Mouse (Mus musculus): ENCODE results near the gene Padi3.

Padi3 gene

DNA sequence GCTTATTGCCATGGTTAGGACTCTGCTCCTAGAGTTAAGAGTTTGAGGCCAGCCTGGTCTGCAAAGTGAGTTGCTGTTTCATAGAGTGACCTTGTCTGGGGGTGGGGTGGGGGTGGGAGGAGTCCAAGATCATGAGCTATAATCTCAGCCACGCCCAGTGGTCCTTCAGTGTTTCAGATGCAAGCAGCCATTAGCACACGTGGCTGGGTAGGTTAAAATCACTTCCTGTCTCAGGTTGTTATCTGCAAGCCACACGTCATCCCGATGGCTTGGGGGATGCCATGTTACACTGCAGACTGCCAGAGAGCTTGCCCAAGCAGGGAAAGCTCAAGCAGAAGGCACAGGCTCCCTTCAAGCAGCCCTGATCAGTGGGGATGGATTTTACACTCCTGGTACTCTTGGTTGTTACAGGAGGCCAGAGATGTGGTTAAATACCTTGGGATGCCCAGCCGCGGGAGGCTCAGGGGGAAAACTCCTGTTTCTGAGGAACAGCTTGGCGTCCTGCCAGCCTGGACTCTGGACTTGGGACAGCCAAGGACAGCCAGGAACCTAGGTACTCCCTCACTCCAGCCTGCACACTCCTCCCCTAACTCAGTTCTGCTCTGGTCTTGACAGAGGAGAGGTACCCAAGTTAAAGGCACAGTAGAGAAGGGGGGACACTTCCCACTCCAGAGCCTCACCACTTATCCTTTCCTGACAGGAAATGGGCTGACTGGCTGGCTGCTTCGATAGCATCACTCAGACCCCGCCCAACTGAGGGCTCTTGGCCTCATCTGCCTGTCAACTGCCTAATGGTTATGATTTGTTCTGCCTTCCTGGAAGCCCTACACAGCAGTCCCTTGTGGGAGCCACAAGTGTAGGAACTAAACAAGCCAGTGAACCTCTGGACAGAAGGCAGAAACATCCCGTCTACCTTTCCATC is 5.8 kb upstream of the Padi3 start:
- DNase-seq (ENCODE audit: low spot score in 2 of 2) = no peak

DNA sequence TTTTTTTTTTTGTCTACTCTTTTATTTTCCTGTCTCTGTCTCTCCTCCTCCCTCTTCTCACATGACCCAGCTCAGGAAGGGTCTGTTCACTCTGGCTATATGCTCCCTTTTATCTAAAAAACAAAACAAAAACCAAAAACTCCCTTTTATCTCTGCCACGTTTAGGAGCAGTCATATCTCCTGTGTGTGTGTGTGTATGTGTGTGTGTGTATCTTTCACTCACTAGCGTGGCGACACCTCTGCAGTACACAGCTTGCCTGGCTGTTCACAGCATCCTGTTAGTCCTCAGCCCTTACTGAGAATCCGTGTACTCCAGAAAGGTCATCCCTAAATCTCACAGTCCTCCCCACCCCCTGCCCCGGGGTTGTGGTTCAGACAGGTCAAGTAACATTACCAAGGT is 5.0 kb upstream of the Padi3 start:
- no peak for DNase-seq (ENCODE audit: low spot score in 2 of 2)

DNA sequence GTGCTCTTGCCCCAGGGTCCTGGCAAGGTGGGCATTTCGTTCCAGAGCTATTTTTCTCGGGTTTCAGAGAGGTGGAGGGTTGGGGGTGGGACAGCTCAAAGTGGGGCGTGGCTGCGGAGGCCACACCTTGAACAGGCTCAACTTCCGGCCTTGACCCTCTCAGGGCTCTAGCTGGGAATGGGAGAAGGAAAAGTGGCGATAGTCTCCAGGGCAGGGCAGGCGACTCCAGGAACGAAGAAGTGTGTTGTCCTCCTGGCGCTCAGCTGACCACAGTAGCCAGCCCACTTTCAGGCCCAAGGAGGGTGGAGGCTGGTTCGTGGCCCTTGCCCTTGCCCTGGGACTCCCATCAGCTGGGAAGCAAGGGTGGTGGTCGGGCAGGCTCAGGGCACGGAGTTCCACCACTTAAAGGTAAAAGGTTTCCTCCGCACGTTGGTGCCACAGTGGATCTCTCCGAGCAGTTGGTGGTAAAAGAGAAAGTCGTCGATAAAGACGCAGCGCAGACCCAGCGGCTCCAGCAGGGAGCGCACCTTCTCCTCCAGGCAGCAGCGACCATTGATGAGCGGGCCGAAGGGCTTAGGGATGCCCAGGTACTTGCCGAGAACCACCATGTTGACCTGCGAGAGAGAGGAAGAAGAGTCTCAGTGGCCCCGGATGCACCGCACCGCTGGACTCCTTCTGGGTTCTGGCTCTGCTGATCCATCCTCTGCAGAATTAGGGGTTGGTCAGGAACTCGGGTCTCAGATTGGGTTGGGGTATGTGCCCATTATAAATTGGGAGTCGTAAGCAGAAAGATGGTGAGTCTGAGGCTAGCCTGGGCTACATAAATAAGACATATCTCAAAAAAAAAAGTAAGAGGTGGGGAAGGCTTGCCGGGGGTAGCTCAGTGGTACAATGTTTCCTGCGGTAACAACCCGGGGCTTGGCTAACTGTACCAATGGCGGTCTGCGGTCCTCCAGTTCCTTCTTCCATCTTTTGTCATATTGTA is 4.1 kb upstream of the Padi3 start:
- peak; percentile 51 to 52 for DNase-seq (ENCODE audit: low spot score in 2 of 2)

DNA sequence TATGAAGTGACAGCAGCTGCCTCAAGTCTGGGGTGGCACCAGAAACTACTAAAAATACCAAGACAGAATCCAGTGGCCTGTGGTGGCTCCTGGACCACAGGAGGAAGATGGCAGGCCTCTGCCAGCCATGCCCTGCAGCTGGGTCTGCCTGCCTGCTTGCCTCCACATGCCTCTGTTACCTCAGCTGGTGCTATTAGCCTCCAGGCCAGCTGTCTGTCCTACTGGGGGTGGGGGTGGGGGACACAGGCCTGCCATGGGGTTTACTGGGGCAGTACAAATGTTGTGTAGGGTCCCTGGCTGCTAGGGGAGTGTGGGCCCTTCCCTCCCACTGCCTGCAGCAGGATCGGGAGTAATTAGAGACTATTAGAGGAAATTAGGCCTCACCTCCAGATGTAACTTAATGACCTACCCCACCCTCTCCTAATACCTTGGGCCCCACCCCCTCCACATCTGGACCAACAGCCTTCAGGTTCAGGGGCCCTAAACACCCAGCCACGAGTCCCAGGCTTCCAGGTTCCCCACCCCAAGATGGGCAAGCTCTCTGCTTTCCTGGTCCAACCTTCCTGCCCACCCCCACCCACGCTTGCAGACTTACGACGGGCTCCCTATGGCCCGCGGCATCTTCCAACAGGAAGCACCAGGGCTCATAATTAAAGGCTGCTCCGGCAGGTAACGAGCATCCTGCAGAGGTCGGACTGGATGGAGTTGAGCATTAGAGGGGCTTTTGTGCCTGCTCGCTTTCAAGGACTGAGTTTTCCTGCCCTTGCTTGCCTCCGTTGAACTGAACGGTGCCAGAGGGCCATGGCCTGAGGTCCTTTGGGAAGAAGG is 3.1 kb upstream of the Padi3 start:
- DNase-seq (ENCODE audit: low spot score in 2 of 2) = no peak

DNA sequence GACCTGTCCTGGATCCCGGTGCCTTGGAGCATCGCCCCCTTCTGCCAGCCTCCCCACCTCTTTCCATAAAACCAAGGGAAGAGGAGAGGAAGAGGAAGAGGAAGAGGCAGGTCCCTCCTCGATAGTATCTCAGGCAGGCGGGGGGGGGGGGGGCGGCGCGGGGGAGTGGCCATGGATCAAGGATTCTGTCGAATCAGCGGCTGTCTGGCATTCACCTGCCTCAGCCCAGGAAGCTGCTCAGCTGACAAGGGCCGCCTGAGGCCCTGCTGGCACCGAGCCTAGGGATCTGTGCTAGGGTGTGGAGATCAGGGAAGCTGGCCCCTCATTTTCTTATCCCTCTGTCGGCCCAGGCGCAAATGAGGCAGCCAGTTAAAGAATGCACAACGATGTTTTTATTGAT is 2.2 kb upstream of the Padi3 start:
- no peak for DNase-seq (ENCODE audit: low spot score in 2 of 2)

DNA sequence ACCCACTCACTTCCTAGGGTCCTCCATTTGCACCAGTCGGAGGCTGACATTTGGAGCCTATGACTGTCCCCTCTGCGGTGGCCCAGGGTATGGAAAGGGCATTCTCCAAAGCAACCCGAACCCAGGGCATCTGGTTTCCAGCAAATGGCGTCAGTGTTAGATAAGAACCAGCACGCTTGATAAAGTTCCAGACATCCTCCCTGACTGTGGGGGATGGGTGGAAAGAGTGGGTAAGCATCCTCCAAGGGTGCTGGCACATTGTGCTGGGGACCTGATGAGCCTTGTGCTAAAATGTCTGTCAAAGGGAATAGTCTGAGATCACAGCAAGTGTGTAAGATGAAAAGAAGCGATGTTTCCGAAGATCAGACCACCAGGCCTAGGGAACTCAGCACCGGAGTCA is 1.7 kb upstream of the Padi3 start:
- no peak for DNase-seq (ENCODE audit: low spot score in 2 of 2)

DNA sequence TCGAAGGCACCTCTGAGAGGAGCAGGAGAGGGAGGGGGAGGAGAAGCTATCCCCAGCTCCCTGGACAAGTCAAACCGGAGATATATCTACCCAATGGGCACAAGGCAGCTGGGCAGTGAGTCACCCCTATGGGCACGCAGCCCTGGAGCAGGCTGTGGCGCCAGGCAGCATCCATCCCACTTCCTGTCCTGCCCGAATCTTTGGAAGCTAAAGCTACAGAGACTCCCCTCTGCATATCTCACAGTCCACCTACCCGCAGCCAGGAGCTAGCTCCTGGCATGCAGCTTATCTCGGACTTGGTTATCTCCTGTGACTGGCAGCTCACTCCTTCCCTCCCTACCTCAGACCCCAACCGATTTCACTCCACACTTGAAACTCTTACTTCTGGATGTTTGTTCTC is 1.3 kb downstream of the Padi3 start:
- no peak for DNase-seq (ENCODE audit: low spot score in 2 of 2)

DNA sequence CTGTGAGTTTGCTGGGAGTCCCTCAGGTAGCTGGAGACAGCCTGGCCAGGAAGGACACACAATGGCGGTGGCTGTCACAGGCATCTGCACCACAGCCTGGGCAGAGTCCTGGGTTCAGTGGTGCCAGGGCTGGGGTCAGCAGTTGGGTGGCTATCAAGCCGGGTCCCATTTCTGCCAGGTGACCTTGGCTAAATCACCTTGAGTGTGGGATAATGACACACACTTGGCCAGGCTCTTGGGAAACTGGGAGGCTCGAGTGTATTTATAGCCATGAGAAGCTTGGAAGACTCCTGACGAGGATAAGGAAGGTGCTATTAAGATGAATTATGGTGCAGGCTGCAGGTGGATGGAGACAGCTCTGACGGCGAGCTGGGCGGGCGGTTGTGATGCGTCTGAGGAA is 5.8 kb downstream of the Padi3 start:
- no peak for DNase-seq (ENCODE audit: low spot score in 2 of 2)

DNA sequence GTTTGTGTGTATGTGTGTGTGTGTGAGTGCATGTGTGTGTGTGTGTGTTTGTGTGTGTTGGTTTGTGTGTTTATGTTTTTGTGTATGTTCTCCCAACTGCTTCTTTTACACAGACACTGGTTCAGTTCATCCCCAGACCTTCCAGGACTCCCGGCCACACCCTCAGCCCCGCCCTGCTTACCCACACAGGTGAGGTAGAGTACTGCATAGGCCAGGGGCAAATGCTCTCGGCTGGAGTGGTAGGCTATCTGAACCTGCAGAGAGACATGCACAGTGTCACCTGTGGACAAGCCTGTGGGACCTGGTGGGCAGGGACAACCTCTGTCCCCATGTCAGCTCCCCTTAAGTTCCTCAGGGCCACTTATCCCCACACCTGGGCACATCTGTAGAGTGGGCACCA is 9.1 kb downstream of the Padi3 start:
- DNase-seq (ENCODE audit: low spot score in 2 of 2) = no peak

DNA sequence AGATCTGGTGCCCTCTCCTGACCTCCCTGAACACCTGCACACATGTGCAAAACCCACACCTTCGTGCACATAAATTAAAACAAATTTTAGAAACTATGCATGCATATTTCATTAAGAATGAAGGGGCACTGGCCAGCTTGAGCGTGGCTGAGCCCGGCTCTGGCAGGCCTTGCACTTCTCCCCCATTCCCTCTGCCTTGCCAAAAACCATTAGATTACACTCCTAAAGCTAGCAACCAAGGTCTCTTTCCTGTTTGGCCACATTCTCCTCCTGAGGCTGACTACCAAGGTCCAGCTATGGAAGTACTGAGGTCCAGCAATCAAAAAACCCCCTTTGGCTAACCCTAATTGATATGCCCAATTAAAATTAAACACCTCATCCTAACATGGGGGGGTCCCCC is 13.7 kb downstream of the Padi3 start:
- DNase-seq (ENCODE audit: low spot score in 2 of 2) = no peak

DNA sequence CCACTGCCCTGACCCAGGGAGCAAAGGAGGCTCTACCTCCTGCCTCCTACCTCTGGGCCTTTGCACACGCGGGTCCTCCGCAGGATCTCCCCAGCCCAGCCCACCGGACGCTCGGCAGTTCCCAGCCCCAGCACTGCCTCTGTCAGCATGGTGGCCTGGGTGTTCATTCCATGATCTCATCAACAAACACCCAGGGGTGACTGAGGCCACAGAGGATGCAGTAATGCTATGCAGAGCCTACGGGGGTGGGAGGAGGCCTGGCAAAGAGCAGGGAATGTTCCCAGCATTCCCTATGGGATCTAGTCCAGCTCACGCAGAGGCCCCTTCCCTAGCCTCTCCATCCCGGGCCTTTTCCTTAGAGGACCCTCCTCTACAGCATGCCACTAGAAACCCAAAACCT is 15.8 kb downstream of the Padi3 start:
- no peak for DNase-seq (ENCODE audit: low spot score in 2 of 2)

DNA sequence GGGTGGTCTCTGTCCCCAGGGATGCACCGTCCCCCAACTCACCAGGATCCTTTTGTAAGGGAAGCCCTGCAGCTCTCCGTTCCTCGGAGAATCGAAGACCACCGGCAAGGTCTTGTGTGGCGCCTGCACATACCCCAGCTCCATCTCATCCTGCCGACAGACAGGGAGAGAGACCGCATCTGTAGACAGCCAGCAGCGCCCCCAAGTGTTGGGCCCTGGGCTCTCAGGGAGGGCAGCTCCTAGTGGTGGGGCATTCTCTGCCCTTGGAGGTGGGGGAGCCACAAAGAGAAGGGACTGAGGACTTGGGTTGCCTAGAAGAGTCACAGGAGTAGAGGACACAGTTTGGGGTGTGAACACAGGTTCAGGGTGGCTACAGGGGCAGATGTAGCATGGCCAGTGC is 16.7 kb downstream of the Padi3 start:
- no peak for DNase-seq (ENCODE audit: low spot score in 2 of 2)

DNA sequence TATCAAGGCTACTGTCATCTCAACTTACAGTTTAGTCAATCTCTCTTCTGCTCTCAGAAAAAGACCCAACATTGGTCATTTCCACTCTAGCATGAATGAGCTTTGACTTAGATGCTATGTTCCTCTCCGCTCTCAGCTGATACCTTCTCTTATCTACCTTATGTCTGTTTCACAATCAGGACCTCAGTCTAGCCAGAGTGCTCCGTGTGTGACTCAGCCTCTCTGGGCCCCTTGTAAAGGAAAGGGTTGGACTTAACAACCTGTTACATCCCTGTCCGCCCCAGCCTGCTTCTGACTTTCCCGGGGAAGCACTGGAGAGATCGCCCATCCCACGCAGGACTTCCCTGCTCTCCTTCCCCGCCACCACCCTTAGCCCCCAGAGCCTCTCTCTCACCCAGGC is 17.9 kb downstream of the Padi3 start:
- no peak for DNase-seq (ENCODE audit: low spot score in 2 of 2)

DNA sequence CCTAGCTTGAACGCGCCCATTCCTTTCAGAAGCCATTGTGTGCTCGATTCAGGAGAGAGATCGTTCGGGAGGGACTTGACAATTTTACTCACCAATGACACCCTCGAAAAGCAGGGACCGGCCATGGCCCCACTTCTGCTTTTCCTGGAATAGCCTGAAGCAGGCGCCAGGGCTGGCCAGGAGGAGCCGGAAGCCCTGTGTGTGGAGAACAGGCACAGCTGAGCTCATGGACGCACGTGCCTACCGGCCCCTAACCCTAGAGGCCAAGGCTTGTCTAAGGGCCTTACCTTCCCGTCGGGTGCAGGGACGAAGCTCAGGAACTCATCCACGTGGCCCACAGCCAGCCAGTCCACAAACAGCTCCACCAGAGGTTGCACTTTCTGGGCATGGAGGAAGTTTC is 19.4 kb downstream of the Padi3 start:
- no peak for DNase-seq (ENCODE audit: low spot score in 2 of 2)

DNA sequence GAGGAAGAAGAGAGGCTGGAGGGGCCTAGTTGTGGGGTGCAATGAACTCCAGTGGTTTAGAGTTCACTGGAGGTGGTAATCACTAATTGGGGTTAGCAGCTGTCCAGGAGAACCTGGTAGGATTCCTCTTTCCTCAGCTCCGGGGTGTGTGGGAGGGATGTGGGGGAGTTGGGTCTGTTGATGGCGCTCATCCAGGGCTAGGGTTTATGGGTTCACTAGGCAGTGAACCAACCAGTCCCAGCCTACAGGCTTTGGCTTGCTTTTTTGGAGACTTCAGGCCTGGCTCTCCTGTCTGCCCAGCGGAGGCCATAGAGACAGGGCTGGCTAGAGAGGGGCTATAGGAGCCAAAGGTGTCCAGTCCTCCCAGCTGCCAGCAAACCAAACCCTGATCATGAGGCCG is 20.5 kb downstream of the Padi3 start:
- no peak for DNase-seq (ENCODE audit: low spot score in 2 of 2)

DNA sequence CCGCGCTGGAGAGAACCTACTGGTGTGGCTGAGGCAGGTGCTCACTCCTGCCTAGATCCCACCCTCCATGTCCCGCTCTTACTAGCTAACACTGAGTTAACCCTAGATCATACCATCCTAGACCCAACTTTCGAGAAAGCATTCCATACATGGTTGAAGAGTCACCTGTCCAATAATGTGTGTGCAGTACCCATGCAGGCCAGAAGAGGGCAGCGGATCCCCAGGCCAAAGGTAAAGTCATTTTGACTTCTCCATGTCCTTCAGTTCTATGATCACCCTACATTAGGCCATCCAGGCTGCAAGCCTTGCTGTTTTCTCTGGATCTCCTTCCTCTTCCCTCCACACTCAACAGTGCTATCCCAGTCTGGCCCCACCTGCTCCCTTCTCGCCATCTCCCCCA is 21.5 kb downstream of the Padi3 start:
- DNase-seq (ENCODE audit: low spot score in 2 of 2) = peak; percentile 51 to 66

DNA sequence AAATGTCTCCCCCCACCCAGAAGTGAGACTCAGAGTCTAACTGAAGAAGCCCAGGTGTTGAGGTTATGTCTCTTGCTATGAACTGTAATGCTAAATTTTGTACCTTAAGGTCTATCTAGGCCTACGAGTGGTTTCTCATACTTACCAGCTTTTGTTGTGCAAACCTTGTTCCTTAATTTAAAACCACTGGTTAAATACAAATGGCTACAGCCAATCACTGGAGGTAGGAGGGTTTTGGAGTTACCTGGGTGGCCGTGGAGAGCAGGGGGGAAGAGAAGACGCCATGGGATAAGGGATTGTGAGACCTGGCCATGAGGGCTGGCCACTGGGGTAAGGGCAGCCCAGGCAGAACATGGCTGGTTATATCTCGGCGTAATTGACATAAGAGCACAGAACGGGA is 22.2 kb downstream of the Padi3 start:
- no peak for DNase-seq (ENCODE audit: low spot score in 2 of 2)

DNA sequence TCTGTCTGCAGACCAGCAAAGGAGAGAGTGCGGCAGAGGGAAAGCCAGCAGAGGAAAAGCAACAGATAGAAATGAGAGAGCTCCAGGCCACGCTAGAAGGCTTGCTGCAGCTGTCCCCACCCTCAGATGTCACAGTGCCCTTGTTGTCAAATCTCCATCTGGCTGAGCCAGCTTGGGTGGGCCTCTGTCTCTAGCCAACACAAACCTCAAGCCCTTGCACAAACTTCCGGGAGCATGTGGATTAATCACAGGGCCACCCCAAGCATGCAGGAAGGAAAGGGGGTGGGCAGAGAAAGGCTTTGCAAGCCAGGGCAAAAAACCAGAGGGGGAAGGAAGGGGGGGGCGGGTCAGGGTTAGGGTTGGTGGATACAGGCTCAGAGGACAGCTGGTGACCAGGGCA is 23.0 kb downstream of the Padi3 start:
- DNase-seq (ENCODE audit: low spot score in 2 of 2) = peak in 1 of 2 experiments; percentile 53

DNA sequence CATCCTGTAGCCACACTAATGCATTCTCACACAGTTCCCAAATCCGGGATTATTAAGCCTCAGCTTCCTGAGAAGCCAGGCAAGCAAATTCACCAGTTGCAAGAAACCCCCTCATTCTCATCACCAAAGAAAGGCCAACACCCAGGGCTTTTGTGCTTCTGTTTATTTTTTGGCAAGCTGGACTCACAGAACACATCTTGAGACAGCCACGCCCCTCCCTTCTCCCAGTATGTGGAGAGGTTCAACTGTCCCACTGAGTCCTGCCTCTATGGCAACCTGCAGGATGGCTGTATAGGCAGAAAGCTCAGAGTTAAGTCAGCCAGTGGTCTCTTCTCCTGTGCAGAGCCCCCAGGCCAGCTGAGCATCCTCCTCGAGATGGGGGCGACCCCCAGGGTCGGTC is 25.2 kb downstream of the Padi3 start:
- no peak for DNase-seq (ENCODE audit: low spot score in 2 of 2)

DNA sequence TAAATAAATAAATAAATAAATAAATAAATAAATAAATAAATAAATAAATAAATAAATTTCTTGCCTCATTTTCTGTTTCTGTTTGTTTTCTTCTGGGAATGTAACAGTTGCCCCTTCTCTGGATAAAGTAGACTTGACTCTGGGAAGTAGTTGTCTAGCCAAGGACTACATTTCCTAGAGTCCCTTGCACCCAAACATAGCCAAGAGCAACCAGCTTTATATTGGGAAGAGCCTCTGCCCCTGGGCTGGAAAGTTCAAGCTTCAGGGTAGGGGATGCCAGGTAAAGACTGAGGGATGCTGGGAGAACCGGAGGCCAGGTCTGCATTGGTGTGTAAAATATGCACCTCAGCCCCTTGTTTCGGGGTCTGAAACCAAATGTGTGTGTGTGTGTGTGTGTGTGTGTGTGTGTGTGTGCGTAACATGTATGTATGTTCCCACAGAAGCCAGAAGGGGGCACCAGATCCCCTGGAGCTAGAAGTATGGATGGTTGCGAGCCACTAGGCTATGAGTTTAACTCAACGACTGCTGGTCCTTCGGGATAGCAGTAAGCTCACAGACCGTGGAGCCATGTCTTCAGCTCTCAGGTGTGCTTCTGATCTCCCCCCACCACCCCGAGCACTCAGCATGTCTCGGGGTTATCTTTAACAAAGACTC is 26.0 kb downstream of the Padi3 start:
- no peak for DNase-seq (ENCODE audit: low spot score in 2 of 2)

DNA sequence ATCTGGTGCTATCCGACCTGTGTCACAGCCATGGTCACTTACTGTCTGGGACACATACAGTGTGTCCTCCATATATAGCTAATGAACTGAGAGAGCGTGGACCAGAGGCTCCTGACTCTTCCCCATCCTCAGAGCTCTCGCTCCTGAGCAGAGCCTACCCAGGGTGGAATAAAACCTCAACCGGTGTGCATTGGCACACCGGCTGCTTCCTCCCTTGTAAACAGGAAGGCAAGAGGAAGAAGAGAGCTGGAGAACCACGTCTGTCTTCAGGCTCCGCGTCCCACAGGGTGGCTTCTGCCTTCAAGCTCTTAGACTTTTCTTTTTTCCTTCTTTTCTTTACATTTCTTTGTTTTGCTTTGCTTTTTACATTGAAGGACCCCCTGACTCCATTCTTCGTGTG is 27.6 kb downstream of the Padi3 start:
- no peak for DNase-seq (ENCODE audit: low spot score in 2 of 2)

All from spleen, postnatal 36 days (tissue).